Mouse (Mus musculus) thymus, adult 2 months (tissue): Measurements from ENCODE around the gene 1810037I17Rik.

Experiments used
- CTCF ChIP-seq: fragments of 200-500 bp; IDR thresholded peaks from 2 replicates; pipeline ENCODE4 v1.5.1; 2012; ENCODE audit warnings: mild to moderate bottlenecking, control low read depth, low read length, moderate library complexity, borderline replicate concordance; ENCODE audit not compliant: control insufficient read depth, poor library complexity, insufficient read depth; ENCODE audit errors: extremely low read depth
- POLR2A ChIP-seq: fragments of 200-500 bp; IDR thresholded peaks from 2 replicates; pipeline ENCODE4 v1.6.1; 2012; ENCODE audit warnings: mild to moderate bottlenecking, low read length, control low read depth, moderate library complexity; ENCODE audit not compliant: control insufficient read depth, poor library complexity, insufficient read depth; ENCODE audit errors: extremely low read depth

DNA sequence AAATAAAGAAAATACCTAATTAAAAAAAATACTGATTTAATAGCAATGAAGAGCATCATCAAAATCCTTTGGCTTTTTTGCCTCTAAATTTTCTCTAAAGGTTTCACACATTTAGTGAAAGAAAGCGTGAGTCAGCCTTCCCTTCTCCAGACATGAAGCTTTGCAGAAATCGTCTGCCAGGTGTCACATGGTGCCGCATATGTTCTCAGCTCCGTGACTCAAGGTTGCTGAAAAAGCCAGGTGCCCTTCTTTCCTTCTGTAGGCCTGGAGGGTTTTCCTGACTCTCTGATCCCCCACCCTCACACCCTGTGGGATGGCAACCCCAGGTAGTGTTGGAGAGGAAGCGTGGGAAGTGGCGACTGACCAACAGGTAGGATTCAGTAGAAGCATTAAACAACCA, 5.7 kb downstream of the 1810037I17Rik start:
- no peak for TF ChIP-seq CTCF
- TF ChIP-seq POLR2A = no peak
